In the genomic region with DNA sequence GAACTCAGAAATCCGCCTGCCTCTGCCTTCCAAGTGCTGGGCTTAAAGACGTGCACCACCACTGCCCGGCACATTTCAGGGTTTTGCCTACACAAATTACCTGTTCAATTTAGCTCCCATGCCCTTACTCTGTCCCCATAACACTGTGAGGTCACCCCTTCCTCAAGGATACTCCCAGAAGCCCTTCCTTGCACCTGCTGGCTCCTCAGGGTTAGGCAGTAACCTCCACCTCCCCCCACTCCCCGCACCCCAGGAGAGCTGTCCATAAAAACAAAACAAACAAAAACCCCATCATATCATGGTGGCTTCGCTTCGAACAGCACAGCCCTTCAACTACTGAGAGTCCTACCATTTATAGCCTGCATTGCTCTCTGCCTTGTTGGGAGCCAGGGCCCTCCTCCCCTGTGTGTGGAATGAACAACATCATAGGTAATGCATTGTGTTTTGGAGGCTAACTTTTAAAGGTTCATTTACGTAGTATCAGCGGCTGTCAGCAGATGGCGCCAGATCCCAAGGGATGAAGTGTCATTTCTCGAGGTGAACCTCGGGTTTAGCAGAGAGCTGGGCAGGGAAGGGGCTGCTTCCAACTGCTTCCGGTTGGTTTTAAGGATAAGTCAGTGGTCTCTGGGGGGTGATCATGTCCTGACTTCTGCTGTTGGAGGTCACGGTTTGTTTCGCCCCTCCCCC, we compare ENCODE assay signal across 8 mouse cellular contexts. TPM values are rescaled to one million over a fixed set of nuclear protein-coding genes. Genes with fewer than 3 reads are reported as not detected.
DNase-seq lines count a peak whose midpoint lies in the region; ATAC-seq and TF ChIP-seq lines count a peak whose summit lies in the region.

No protein-coding gene starts in this region.

- no peaks in the 10 kb centered on the region for H3K9me3 ChIP-seq in E14TG2a.4 (ENCODE audit: low read length)
- H3K9me3 ChIP-seq in heart, embryonic 14.5 days (ENCODE audit: control insufficient read depth, low read length): no peaks in the 10 kb centered on the region
- H3K9me3 ChIP-seq in liver, postnatal 0 days (ENCODE audit: low read length): no peaks in the 10 kb centered on the region
- H3K9me3 ChIP-seq in neural tube, embryonic 13.5 days: no peaks in the 10 kb centered on the region

- peak; percentile 41 for DNase-seq in c-Kit-negative CD71-positive TER-119-positive erythroid progenitor cells, embryonic 14.5 days (ENCODE audit: low read depth, low spot score)
- peak; percentile 91 for DNase-seq in kidney, postnatal 10 days
- peak; percentile 85 for DNase-seq in liver, postnatal 0 days
- peak; percentile 92 for DNase-seq in testis, postnatal 10 days (ENCODE audit: low spot score)

- TF ChIP-seq EP300 in liver, postnatal 0 days (IDR thresholded peaks at IDR 0.05; ENCODE audit: low read depth): no peak

- 25% methylated on average over 14 of the region's 14 CpGs for whole genome bisulfite sequencing in heart, embryonic 14.5 days
- WGBS in liver, postnatal 0 days (ENCODE audit: insufficient replicate concordance): 26% methylated on average over 14 of the region's 14 CpGs
- WGBS in neural tube, embryonic 13.5 days: 23% methylated on average over 14 of the region's 14 CpGs

- peak overlapping the region; percentile 26; the same call in 1 of the 2 replicates for H3K4me3 ChIP-seq in E14TG2a.4 (replicated peaks; ENCODE audit: low read length)
- H3K4me3 ChIP-seq in heart, embryonic 14.5 days (ENCODE audit: control insufficient read depth in 1 of 2, insufficient read depth in 1 of 2, low read depth in 1 of 2, low read length in 2 of 2): no peak overlapping the region
- no peak overlapping the region for H3K4me3 ChIP-seq in liver, postnatal 0 days (ENCODE audit: low read depth, low read length)
- H3K4me3 ChIP-seq in neural tube, embryonic 13.5 days: no peak overlapping the region; the same call in 1 of the 2 replicates

- peak overlapping the region; percentile 45 for H3K4me2 ChIP-seq in heart, embryonic 14.5 days (ENCODE audit: low read length)
- no peak overlapping the region for H3K4me2 ChIP-seq in liver, postnatal 0 days (ENCODE audit: low read depth, low read length)
- peak overlapping the region; percentile 41 for H3K4me2 ChIP-seq in neural tube, embryonic 13.5 days

- no peaks in the 10 kb centered on the region for H3K36me3 ChIP-seq in E14TG2a.4 (ENCODE audit: insufficient read depth, low read length)
- H3K36me3 ChIP-seq in heart, embryonic 14.5 days (ENCODE audit: control insufficient read depth, insufficient read depth, low read length): no peaks in the 10 kb centered on the region
- no peaks in the 10 kb centered on the region for H3K36me3 ChIP-seq in liver, postnatal 0 days (replicated peaks; ENCODE audit: insufficient read depth, low read length)
- H3K36me3 ChIP-seq in neural tube, embryonic 13.5 days: no peaks in the 10 kb centered on the region

- peaks cover 3% of the 10 kb centered on the region; the same call in 1 of the 2 replicates for H3K27me3 ChIP-seq in E14TG2a.4 (ENCODE audit: insufficient read depth, low read length)
- H3K27me3 ChIP-seq in heart, embryonic 14.5 days (ENCODE audit: control insufficient read depth, insufficient read depth, low read length): no peaks in the 10 kb centered on the region
- H3K27me3 ChIP-seq in liver, postnatal 0 days (ENCODE audit: insufficient read depth, low read length): no peaks in the 10 kb centered on the region
- H3K27me3 ChIP-seq in neural tube, embryonic 13.5 days: peaks cover 7% of the 10 kb centered on the region; the same call in 1 of the 2 replicates

- H3K9ac ChIP-seq in heart, embryonic 14.5 days (ENCODE audit: low read length): no peak overlapping the region
- H3K9ac ChIP-seq in liver, postnatal 0 days (replicated peaks): no peak overlapping the region
- H3K9ac ChIP-seq in neural tube, embryonic 13.5 days: no peak overlapping the region

- H3K27ac ChIP-seq in heart, embryonic 14.5 days (replicated peaks in 1 of 2; ENCODE audit: control insufficient read depth in 1 of 2, insufficient read depth in 1 of 2, low read depth in 2 of 2, low read length in 2 of 2): no peak overlapping the region
- H3K27ac ChIP-seq in liver, postnatal 0 days (ENCODE audit: low read depth): no peak overlapping the region
- H3K27ac ChIP-seq in neural tube, embryonic 13.5 days (replicated peaks): no peak overlapping the region

- peak; percentile 74 for TF ChIP-seq CTCF in E14TG2a.4 (conservative IDR thresholded peaks at IDR 0.05; ENCODE audit: low read length)
- TF ChIP-seq CTCF in liver, postnatal 0 days (IDR thresholded peaks at IDR 0.05; ENCODE audit: low read depth): peak; percentile 95

- H3K4me1 ChIP-seq in E14TG2a.4 (replicated peaks; ENCODE audit: low read depth, low read length): peaks cover 93% of the 10 kb centered on the region
- H3K4me1 ChIP-seq in heart, embryonic 14.5 days (ENCODE audit: control insufficient read depth in 2 of 2, insufficient read depth in 2 of 2, low read length in 2 of 2): peaks cover 0 to 2% of the 10 kb centered on the region in 2 experiments; a peak in 1 of 4 replicates
- peaks cover 4% of the 10 kb centered on the region; the same call in 1 of the 2 replicates for H3K4me1 ChIP-seq in liver, postnatal 0 days (ENCODE audit: insufficient read depth)
- peaks cover 9% of the 10 kb centered on the region; the same call in 1 of the 2 replicates for H3K4me1 ChIP-seq in neural tube, embryonic 13.5 days (replicated peaks)

- 0 out of 2 replicates have a peak, but pooled peaks have one; percentile 43 for ATAC-seq in erythroid progenitor cell, adult 5-6 weeks (replicated peaks; ENCODE audit: low FRiP score, poor library complexity, severe bottlenecking)
- no peak for ATAC-seq in heart, embryonic 14.5 days (ENCODE audit: insufficient number of reproducible peaks, insufficient read depth, low FRiP score, low read depth)
- peak; percentile 40 for ATAC-seq in liver, postnatal 0 days
- peak; percentile 42 for ATAC-seq in neural tube, embryonic 13.5 days (ENCODE audit: low read depth)

RNA-seq across cellular contexts. Expression of a gene that starts 42.8 kb away (rescaled TPM):
- 20.9 and 21.0 TPM in 2 replicates for total RNA-seq in erythroid progenitor cell, adult 5-6 weeks (2015; ENCODE audit: low replicate concordance)
- 15.3 and 19.6 TPM in 2 replicates for total RNA-seq in erythroid progenitor cell, adult 5-6 weeks (2017; ENCODE audit: low replicate concordance)
- 74.5 and 75.4 TPM in 2 replicates for polyA plus RNA-seq in heart, embryonic 14.5 days (2014; fragmentation: Nextera tagmentation; extraction: Ambion mirVana)
- polyA plus RNA-seq in liver, postnatal 0 days (2015; fragmentation: Nextera tagmentation; extraction: Ambion mirVana): 31.6 and 33.5 TPM in 2 replicates
- polyA plus RNA-seq in neural tube, embryonic 13.5 days (2015; fragmentation: Nextera tagmentation; extraction: Ambion mirVana): 104 and 110 TPM in 2 replicates

RNA-seq across cellular contexts. Expression of a gene that starts 58.0 kb away (rescaled TPM):
- total RNA-seq in erythroid progenitor cell, adult 5-6 weeks (2015; ENCODE audit: low replicate concordance): 1.3 and 23.1 TPM in 2 replicates
- total RNA-seq in erythroid progenitor cell, adult 5-6 weeks (2017; ENCODE audit: low replicate concordance): 3.2 and 6.2 TPM in 2 replicates
- 20.3 and 23.8 TPM in 2 replicates for polyA plus RNA-seq in heart, embryonic 14.5 days (2014; fragmentation: Nextera tagmentation; extraction: Ambion mirVana)
- 12.5 and 12.7 TPM in 2 replicates for polyA plus RNA-seq in liver, postnatal 0 days (2015; fragmentation: Nextera tagmentation; extraction: Ambion mirVana)
- polyA plus RNA-seq in neural tube, embryonic 13.5 days (2015; fragmentation: Nextera tagmentation; extraction: Ambion mirVana): 28.9 and 31.7 TPM in 2 replicates

Comparison
In these comparisons a context has a peak if more than half of its experiments do, and no peak if none do; other contexts are left out.
1. DNase-seq: peak in every context shown above with its lines; median percentile 92 in testis, postnatal 10 days; 91 in kidney, postnatal 10 days; 85 in liver, postnatal 0 days; 41 in c-Kit-negative CD71-positive TER-119-positive erythroid progenitor cells, embryonic 14.5 days.